Mouse (Mus musculus): ENCODE data around the gene Oit1. TPM values are rescaled to one million over a fixed set of nuclear protein-coding genes. Genes with fewer than 3 reads are reported as not detected.
A peak's percentile ranks its signal among the peaks of the same experiment; 100 is the strongest.

The Oit1 gene
- not detected for total RNA-seq (2021)
- long read RNA-seq, experiment 1 = 0 reads
- long read RNA-seq, experiment 2 = 0 reads

DNA sequence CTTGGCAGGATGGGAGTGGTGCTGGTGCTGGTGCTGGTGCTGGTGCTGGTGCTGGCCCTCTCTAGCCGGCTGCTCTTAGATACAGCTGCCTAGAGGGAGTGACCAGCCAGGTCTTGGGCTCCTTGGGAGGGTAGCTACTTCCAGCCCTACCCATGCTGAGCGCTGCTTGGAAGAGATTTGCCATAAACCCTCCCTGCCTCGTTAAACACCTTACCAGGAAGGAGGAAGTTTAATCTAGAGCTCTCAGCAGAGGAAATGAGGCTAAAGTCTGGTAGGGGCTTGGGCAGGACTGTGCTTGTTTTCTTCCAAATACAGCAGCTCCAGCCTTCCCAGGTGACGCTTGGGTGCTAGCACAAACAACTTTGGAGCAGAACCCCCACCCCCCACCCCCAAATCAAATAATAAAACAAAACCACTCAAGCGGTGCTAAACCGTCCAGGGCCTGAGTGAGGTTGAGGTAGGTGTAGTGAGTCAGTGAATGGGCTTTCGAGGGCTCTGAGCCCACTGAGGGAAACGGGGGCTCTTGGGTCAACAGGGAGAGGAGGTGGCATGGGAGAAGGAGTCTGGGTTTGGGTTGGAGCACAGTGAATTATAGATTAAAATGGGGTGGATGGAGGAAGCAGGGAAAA lies at the start of gene Oit1:
Gene Oit1, minus strand, starts transcription at position 70 of the 629 bp plus-strand sequence.
- DNase-seq = no peak
- intact Hi-C loops (cut with DNase I) = no loop called here

DNA sequence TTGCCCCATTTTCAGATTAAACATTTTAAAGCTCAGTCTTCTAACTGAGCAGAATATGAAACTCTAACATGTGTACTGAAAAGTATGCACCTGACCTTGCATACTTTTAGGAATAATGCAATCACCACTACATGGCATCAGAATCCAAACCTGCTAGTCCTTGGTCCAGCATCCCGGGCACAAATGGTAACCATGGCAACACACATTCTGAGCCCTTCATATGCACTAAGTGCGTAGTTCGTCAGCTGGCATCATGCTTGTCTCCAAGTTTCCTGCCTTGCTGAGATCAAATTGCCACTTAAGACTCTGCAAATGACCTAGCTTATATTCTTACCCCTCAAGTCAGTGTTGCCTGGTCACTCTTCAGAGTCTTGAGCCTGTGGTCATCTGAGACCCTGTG lies 44.3 kb upstream of the Oit1 start:
- intact Hi-C loops (cut with DNase I) = no loop called here
- no peak for DNase-seq

GRCm38 (mm10) chr14:8421199-8421787 lies 42.7 kb upstream of the Oit1 start:
- no peak for DNase-seq

GRCm38 (mm10) chr14:8418610-8419009 lies 40.1 kb upstream of the Oit1 start:
- intact Hi-C loops (cut with DNase I) = no loop called here
- no peak for DNase-seq

More at GRCm38 (mm10) chr14:8421199-8421787, 42.7 kb upstream of the Oit1 start:
- intact Hi-C loops (cut with DNase I) = no loop called here

GRCm38 (mm10) chr14:8405946-8406345 lies 27.4 kb upstream of the Oit1 start:
- DNase-seq = no peak
- intact Hi-C loops (cut with DNase I) = no loop called here

DNA sequence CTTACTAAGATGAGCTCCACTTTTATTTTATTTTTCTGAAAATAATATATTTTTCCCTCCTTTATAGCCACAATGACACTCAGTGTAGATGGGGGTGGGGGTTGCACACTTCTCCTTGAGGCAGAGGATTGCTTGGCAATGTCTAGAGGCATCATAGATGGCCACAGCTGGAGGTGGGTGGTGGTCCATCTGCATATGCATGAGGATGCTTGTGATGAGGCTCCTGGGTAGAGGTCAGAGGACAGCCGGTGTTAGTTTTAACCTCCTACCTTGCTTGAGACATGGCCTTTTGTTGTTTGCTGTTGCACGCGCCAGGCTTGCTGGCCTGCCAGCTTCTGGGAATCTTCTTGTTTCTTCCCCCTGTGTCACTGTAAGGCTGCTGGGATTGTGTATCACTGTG lies 24.8 kb upstream of the Oit1 start:
- DNase-seq = no peak
- intact Hi-C loops (cut with DNase I) = no loop called here

GRCm38 (mm10) chr14:8398507-8398906 lies 20.0 kb upstream of the Oit1 start:
- no peak for DNase-seq
- intact Hi-C loops (cut with DNase I) = no loop called here

- no peak for DNase-seq
- intact Hi-C loops (cut with DNase I) = no loop called here
Observed at GRCm38 (mm10) chr14:8395690-8396287, 17.2 kb upstream of the Oit1 start.

DNA sequence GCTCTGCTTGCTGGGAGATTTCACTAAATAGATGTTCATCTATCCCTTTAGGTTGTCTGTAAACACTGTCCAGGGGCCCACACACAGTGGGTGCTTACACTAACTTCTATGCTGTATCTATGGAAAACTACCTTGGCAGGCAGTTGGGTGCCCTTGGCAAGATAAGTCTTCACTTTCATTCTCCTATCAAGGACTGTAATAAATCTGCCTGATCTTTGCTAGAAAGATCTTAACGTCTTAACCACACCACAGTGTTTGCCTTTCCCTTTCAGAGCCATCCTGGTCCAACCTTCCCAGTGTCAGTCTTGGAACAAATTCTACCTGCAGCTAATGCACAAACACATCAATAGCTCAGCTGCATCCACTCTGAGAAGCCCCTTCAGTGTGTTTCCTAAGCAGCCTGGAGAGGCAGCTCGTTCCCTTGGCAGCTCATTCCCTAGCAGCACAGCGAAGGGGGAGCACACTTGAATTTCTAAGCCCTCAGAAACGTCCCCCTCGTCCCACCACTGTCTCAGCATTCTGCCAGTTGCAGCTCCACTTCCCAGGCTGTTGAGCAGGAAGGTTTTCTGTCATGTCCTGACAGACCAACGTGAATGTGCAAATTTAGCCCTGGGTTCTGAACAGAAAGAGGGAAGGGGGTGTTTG lies 13.7 kb upstream of the Oit1 start:
- DNase-seq = no peak
- intact Hi-C loops (cut with DNase I) = no loop called here

DNA sequence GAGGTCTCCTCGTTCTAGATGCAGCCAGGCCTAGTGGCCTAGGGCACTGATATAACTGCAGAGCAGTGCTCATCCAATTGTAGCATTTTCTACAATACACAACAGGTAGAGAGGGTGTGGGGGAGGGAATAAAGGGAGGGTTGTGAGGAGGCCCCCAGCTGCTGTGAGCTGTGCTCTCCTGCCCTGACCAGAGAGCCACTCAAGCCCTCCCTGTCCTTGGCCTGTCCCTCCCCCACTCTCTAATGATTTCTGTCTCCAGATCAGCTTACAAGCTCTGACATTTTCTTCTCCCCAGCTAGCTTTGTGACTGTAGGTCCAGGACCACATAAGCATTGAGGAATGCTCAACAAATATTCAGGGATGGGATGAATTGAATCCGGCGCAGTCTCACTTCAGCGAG lies 9.2 kb downstream of the Oit1 start:
- DNase-seq = no peak
- intact Hi-C loops (cut with DNase I) = no loop called here

DNA sequence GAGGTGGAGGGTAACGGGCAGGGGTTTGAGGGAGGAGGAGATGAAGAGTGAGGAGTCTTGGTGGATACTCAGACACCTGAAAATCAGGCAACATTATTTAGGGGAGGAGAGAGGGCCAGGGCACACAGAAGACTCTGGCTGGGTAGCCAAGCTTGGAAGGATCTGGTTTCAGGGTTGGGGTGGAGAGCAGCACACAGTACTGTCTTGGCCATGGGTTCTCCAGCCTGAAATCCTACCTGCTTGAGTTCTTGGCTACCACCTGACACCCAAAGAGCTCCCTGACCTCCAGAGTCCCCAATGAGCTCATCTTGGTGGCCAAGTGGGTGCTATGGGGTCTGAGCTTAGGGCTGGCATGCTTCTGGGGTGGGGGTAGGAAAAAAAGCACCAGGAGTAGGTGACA lies 9.7 kb downstream of the Oit1 start:
- DNase-seq = peak in 1 of 2 experiments; percentile 25
- intact Hi-C loops (cut with DNase I) = no loop called here

DNA sequence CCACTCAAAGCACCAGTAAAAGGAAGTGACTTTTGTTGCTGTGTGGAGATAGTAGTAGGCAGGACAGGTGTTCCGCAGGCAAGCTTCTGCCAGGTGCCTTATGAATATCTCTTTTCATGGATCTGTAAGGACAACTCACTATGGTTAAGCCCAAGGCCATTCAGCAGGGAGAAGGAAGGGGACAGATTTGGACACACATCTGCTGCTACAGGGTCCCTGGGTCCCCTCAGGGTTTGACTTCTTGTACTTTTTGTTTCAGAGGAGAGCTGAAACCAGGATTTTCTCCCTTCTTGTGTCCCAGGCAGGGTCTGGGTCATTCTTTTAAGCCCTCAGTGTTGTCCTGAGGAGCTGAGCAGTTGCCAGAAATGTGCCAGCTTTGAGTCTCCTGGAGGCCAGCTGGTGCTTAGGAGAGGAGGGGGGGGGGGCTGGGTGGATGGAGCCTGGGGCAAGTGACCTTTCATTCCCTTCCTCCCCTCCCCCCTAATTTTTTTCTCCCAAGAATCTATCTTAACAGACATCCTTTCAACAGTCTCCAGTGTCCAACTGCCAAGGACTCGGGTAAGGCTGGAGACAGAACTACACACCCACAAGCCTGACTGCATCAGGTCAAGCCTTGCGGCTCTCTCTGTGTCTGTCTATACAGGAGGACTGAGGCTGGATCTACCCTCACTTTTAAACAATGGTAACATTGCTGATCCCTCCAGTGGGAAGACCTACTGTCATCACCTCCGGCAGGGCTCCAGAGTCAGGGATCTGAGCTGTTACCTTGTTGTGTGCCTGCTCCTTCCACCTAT lies 10.6 kb downstream of the Oit1 start:
- no peak for DNase-seq
- intact Hi-C loops (cut with DNase I) = no loop called here

DNA sequence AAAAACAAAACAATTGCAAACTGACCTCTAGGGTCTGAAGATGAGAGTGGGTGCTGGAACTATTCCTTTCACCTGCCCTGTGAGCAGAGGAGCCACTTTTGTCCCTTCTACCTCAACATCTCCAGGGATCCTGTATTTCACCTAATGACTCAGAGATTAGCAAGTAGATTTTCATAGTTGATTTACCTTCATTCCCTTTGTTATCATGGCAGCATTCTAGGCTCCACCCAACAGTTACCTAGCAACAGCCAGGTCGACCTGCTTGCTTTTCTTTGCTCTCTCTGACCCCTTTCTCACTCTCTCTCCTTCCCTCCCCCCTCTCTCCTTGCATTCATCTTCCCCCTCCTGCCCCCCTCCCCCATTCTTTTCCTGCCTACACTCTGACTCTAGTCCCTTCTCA lies 11.4 kb downstream of the Oit1 start:
- intact Hi-C loops (cut with DNase I) = no loop called here
- no peak for DNase-seq

- intact Hi-C loops (cut with DNase I) = no loop called here
Observed at GRCm38 (mm10) chr14:8365833-8366232, 12.7 kb downstream of the Oit1 start.

DNA sequence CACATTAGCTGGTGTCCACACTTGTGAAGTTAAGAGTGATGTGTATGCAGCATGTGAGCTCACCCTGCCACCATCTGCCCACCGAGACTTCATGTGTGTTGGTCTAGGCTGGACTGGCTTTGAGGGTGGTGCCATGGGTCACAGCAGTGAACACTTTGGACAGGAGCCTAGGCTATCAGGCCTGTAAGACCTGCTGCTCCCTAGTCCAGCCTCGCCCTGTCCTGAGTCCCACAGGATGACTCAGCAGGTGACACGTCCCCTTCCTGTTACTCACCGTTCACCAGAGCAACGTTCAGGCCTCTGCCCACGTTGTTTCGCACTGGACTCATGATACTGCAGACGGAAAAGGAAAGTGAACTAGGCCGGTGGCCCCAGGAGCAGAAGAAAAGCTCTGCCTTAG lies 21.7 kb downstream of the Oit1 start:
- no peak for DNase-seq
- intact Hi-C loops (cut with DNase I) = loop anchor here (5.0 to 10.0 kb wide), 2 partner anchors 100 to 248 kb away; no protein-coding TSS in a partner anchor

More at GRCm38 (mm10) chr14:8365833-8366232, 12.7 kb downstream of the Oit1 start:
- no peak for DNase-seq

DNA sequence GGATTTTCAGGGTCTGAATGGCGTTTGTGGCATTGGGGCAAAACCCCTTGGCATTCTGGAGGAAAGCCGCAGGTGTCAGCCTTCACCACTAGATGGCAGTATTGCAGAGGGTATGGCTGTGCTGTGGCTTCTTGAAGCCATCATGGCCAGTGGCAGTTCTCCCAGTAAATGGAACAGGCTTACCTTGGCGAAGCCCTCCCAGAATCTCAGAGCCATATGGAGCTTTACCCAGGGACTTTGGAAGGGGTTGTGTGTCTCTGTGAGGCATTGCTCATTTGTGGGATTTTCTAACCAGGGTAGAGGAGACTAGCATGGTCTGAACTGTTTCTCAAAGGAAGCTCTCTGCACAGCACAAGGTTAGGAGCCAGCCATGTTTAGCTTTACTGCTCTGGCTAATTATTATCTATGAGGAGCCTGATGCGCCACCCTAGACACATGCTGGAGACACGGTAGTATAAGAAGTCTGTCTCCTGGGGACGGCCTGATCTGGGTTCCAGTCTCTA lies 22.5 kb downstream of the Oit1 start:
- intact Hi-C loops (cut with DNase I) = loop anchor here (5.0 to 10.0 kb wide), 2 partner anchors 101 to 249 kb away; no protein-coding TSS in a partner anchor

DNA sequence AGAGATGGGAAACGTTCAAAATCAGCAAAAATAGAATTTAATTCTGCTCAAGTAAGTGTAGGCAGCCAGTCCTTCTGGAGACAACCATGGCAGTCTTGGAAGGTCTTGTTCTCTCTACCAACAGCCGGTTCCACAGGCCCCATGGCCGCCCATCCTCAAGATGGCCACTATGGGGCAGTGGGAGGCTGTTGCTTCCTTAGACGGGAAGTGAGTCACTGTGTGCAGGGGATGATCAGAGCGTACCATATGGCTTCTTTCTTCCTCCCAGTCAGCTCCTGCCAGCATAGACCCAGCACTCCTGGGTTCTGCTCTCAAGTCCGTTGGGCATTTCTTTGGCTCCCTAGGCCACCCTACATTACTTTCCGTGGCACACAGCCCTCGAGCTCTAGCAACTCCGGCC lies 29.6 kb downstream of the Oit1 start:
- intact Hi-C loops (cut with DNase I) = no loop called here
- DNase-seq = no peak

More for the DNA sequence above, 22.5 kb downstream of the Oit1 start:
- peak; percentile 33 to 46 for DNase-seq

GRCm38 (mm10) chr14:8346255-8346997 lies 32.1 kb downstream of the Oit1 start:
- intact Hi-C loops (cut with DNase I) = no loop called here
- DNase-seq = peak; percentile 77 to 79

DNA sequence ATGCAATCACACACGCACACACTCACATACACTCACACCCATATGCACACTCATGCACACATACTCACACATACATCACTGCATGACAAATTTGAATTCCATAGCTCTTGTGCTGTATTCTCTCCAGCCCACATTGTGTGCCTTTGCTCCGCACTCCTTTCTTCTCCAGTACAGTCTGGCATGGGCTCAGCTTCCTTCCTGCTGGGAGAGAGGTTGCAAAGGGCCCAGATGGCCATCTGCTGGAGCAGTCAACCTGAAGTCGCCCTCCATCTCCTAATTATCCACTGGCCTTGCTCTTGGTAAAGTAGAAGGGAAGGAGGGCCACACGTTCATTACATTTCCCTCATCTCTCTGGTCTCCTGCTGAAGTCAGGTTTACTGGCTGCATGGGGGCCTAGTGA lies 33.0 kb downstream of the Oit1 start:
- no peak for DNase-seq
- intact Hi-C loops (cut with DNase I) = loop anchor here (2.0 kb wide), 1 partner anchor 45 kb away; no protein-coding TSS in a partner anchor

Data from gastrocnemius, postnatal 36 days (tissue).